Mouse (Mus musculus) heart, embryonic 11.5 days (tissue): ENCODE measurements at regions not wholly inside any gene's neighbourhood (a gene's known extent, or its start where the extent isn't known, plus 50 kb on each side); places are given as distances from the start of the nearest gene placed in this dataset.

Experiments
- ATAC-seq: fragments of 200-750 bp; cut with Nextera tagmentation; replicated peaks from 2 replicates; pipeline ENCODE4 v1.8.0; 2017; ENCODE audit warnings: moderate library complexity; ENCODE audit not compliant: insufficient number of reproducible peaks, low FRiP score, low TSS enrichment
- H3K27ac ChIP-seq: fragments of 300-500 bp; sonication (generic); 2 replicates; pipeline ENCODE4 v1.5.1; 2014; ENCODE audit warnings: mild to moderate bottlenecking, low read depth, low read length
- H3K27me3 ChIP-seq: fragments of 300-500 bp; sonication (generic); 2 replicates; pipeline ENCODE4 v1.6.1; 2014; ENCODE audit warnings: mild to moderate bottlenecking, low read length, mixed read lengths; ENCODE audit not compliant: control insufficient read depth, insufficient read depth
- H3K36me3 ChIP-seq: fragments of 300-500 bp; sonication (generic); 2 replicates; pipeline ENCODE4 v1.6.1; 2014; ENCODE audit warnings: mild to moderate bottlenecking, low read length, moderate library complexity, mixed read lengths; ENCODE audit not compliant: control insufficient read depth, insufficient read depth
- H3K4me1 ChIP-seq: fragments of 300-500 bp; sonication (generic); 2 replicates; pipeline ENCODE4 v1.6.1; 2014; ENCODE audit warnings: low read length; ENCODE audit not compliant: control insufficient read depth, insufficient read depth
- H3K4me2 ChIP-seq: fragments of 300-500 bp; sonication (generic); 2 replicates; pipeline ENCODE4 v1.6.1; 2014; ENCODE audit warnings: mild to moderate bottlenecking, moderate library complexity
- H3K4me3 ChIP-seq: fragments of 300-500 bp; sonication (generic); 2 replicates; pipeline ENCODE4 v1.5.1; 2014; ENCODE audit warnings: low read depth, low read length
- H3K9ac ChIP-seq: fragments of 300-500 bp; sonication (generic); 2 replicates; pipeline ENCODE4 v1.6.1; 2014; ENCODE audit warnings: mild to moderate bottlenecking, low read depth, low read length, moderate library complexity
- H3K9me3 ChIP-seq: fragments of 300-500 bp; sonication (generic); replicated peaks from 2 replicates; pipeline ENCODE4 v1.6.1; 2016; ENCODE audit warnings: low read length; ENCODE audit not compliant: control insufficient read depth
- WGBS: fragments of 180-500 bp; shearing (Covaris S2); extraction: QIAGEN DNeasy Blood & Tissue Kit; methylation state at CpG from one replicate; pipeline ENCODE4 v1.1.7; 2014; ENCODE audit not compliant: insufficient replicate concordance; 5-methylcytosine and 5-hydroxymethylcytosine counted together

GRCm38 (mm10) chr14:105482644-105483351, 224.4 kb downstream of the Ndfip2 start:
- H3K4me3 ChIP-seq, result peak overlapping the region; percentile 37
- H3K4me1 ChIP-seq, result peaks cover 22% of the 10 kb centered on the region; the same call in 1 of the 2 replicates
- H3K36me3 ChIP-seq, result no peaks in the 10 kb centered on the region
- no peak for ATAC-seq
- H3K4me2 ChIP-seq, result peak overlapping the region; percentile 72
- no peaks in the 10 kb centered on the region for H3K9me3 ChIP-seq
- WGBS, result 3% methylated on average over 16 of the region's 16 CpGs
- peak overlapping the region; percentile 85 for H3K27ac ChIP-seq
- H3K27me3 ChIP-seq, result no peaks in the 10 kb centered on the region
- H3K9ac ChIP-seq, result peak overlapping the region; percentile 72

- H3K4me3 ChIP-seq, result no peak overlapping the region
- peak overlapping the region; percentile 48 for H3K4me2 ChIP-seq
- H3K27ac ChIP-seq, result no peak overlapping the region
- H3K9ac ChIP-seq, result peak overlapping the region; percentile 8; the same call in 1 of the 2 replicates
- no peaks in the 10 kb centered on the region for H3K36me3 ChIP-seq
- 24% methylated on average over 9 of the region's 9 CpGs for WGBS
- no peak for ATAC-seq
- H3K4me1 ChIP-seq, result peaks cover 22% of the 10 kb centered on the region; the same call in 1 of the 2 replicates
- no peaks in the 10 kb centered on the region for H3K9me3 ChIP-seq
- no peaks in the 10 kb centered on the region for H3K27me3 ChIP-seq
These were observed 221.7 kb downstream of the Ndfip2 start for GRCm38 (mm10) chr14:105480048-105480447.

GRCm38 (mm10) chr14:105474991-105475553, 216.7 kb downstream of the Ndfip2 start:
- H3K27ac ChIP-seq, result no peak overlapping the region
- no peak for ATAC-seq

GRCm38 (mm10) chr14:105448919-105449458, 190.6 kb downstream of the Ndfip2 start:
- Histone ChIP-seq H3K36me3 (no peaks in the 10 kb centered on the region), H3K9ac (no peak overlapping the region), H3K27ac (no peak overlapping the region), H3K4me2 (no peak overlapping the region), H3K4me1 (no peaks in the 10 kb centered on the region), H3K27me3 (no peaks in the 10 kb centered on the region), H3K9me3 (no peaks in the 10 kb centered on the region), H3K4me3 (no peak overlapping the region)
- ATAC-seq, result no peak
- WGBS, result 63% methylated on average over 3 of the region's 3 CpGs

More at GRCm38 (mm10) chr14:105474991-105475553, 216.7 kb downstream of the Ndfip2 start:
- Histone ChIP-seq H3K9ac (no peak overlapping the region), H3K4me2 (no peak overlapping the region), H3K27me3 (no peaks in the 10 kb centered on the region), H3K9me3 (no peaks in the 10 kb centered on the region), H3K4me1 (peaks cover 8% of the 10 kb centered on the region; the same call in 1 of the 2 replicates), H3K4me3 (no peak overlapping the region), H3K36me3 (no peaks in the 10 kb centered on the region)

- H3K27ac ChIP-seq, result no peak overlapping the region
- no peak overlapping the region for H3K4me3 ChIP-seq
- no peak for ATAC-seq
- H3K9me3 ChIP-seq, result no peaks in the 10 kb centered on the region
- 79% methylated on average over 5 of the region's 5 CpGs for WGBS
- no peak overlapping the region for H3K9ac ChIP-seq
- H3K4me1 ChIP-seq, result no peaks in the 10 kb centered on the region
- no peaks in the 10 kb centered on the region for H3K36me3 ChIP-seq
- H3K4me2 ChIP-seq, result no peak overlapping the region
- no peaks in the 10 kb centered on the region for H3K27me3 ChIP-seq
These were observed 188.7 kb downstream of the Ndfip2 start for GRCm38 (mm10) chr14:105447088-105447487.

- H3K9me3 ChIP-seq, result no peaks in the 10 kb centered on the region
- 70% methylated on average over 6 of the region's 6 CpGs for WGBS
- no peaks in the 10 kb centered on the region for H3K27me3 ChIP-seq
- H3K27ac ChIP-seq, result no peak overlapping the region
- no peak overlapping the region for H3K4me3 ChIP-seq
- H3K36me3 ChIP-seq, result no peaks in the 10 kb centered on the region
- H3K4me2 ChIP-seq, result no peak overlapping the region
- peaks cover 12% of the 10 kb centered on the region; the same call in 1 of the 2 replicates for H3K4me1 ChIP-seq
- no peak for ATAC-seq
- H3K9ac ChIP-seq, result no peak overlapping the region
These were observed 177.0 kb downstream of the Ndfip2 start for GRCm38 (mm10) chr14:105435343-105435742.

GRCm38 (mm10) chr14:105433456-105433855, 175.1 kb downstream of the Ndfip2 start:
- 67% methylated on average over 2 of the region's 2 CpGs for WGBS

GRCm38 (mm10) chr14:105432670-105433069, 174.3 kb downstream of the Ndfip2 start:
- no peaks in the 10 kb centered on the region for H3K27me3 ChIP-seq
- peak; percentile 67 for ATAC-seq
- H3K9ac ChIP-seq, result no peak overlapping the region
- H3K4me1 ChIP-seq, result peaks cover 12% of the 10 kb centered on the region; the same call in 1 of the 2 replicates
- H3K4me3 ChIP-seq, result no peak overlapping the region
- peak overlapping the region; percentile 33 for H3K4me2 ChIP-seq
- H3K9me3 ChIP-seq, result no peaks in the 10 kb centered on the region
- 2% methylated on average over 4 of the region's 4 CpGs for WGBS
- H3K27ac ChIP-seq, result peak overlapping the region; percentile 30; the same call in 1 of the 2 replicates
- no peaks in the 10 kb centered on the region for H3K36me3 ChIP-seq

More at GRCm38 (mm10) chr14:105433456-105433855, 175.1 kb downstream of the Ndfip2 start:
- ATAC-seq, result no peak
- no peak overlapping the region for H3K4me2 ChIP-seq
- no peaks in the 10 kb centered on the region for H3K27me3 ChIP-seq
- peaks cover 12% of the 10 kb centered on the region; the same call in 1 of the 2 replicates for H3K4me1 ChIP-seq
- no peak overlapping the region for H3K4me3 ChIP-seq
- no peak overlapping the region for H3K9ac ChIP-seq
- H3K27ac ChIP-seq, result no peak overlapping the region
- H3K36me3 ChIP-seq, result no peaks in the 10 kb centered on the region
- H3K9me3 ChIP-seq, result no peaks in the 10 kb centered on the region
